Mouse (Mus musculus) heart, postnatal 0 days (tissue): ENCODE results near the gene Phtf1. TPM values are rescaled to one million over a fixed set of nuclear protein-coding genes. Genes with fewer than 3 reads are reported as not detected.

Experiments
- ATAC-seq: fragments of 200-750 bp; cut with Nextera tagmentation; 2 replicates; pipeline ENCODE4 v1.8.0; 2017; ENCODE audit warnings: low read depth, moderate number of reproducible peaks, moderate library complexity; ENCODE audit not compliant: insufficient read depth
- DNase-seq: peaks from one replicate; pipeline ENCODE4 v3.0.0-alpha.2; 2016; ENCODE audit warnings: low spot score
- H3K27ac ChIP-seq: fragments of 300-500 bp; sonication (generic); 2 replicates; pipeline ENCODE4 v1.5.1; 2014; ENCODE audit warnings: low read depth, mild to moderate bottlenecking
- H3K27me3 ChIP-seq: fragments of 300-500 bp; sonication (generic); 2 replicates; pipeline ENCODE4 v1.6.1; 2014; ENCODE audit warnings: low read length, mixed read lengths; ENCODE audit not compliant: control insufficient read depth, insufficient read depth
- H3K36me3 ChIP-seq: fragments of 300-500 bp; sonication (generic); replicated peaks from 2 replicates; pipeline ENCODE4 v1.6.1; 2014; ENCODE audit warnings: low read length, mixed read lengths; ENCODE audit not compliant: control insufficient read depth, insufficient read depth
- H3K4me1 ChIP-seq: fragments of 300-500 bp; sonication (generic); 2 replicates; pipeline ENCODE4 v1.6.1; 2014; ENCODE audit warnings: antibody characterized with exemption; ENCODE audit not compliant: control insufficient read depth, insufficient read depth
- H3K4me2 ChIP-seq: fragments of 300-500 bp; sonication (generic); 2 replicates; pipeline ENCODE4 v1.6.1; 2014; ENCODE audit warnings: low read depth, mild to moderate bottlenecking, low read length, moderate library complexity
- H3K4me3 ChIP-seq: fragments of 300-500 bp; sonication (generic); 2 replicates; pipeline ENCODE4 v1.5.1; 2014; ENCODE audit warnings: low read depth, low read length
- H3K9ac ChIP-seq: fragments of 300-500 bp; sonication (generic); replicated peaks from 2 replicates; pipeline ENCODE4 v1.6.1; 2014; ENCODE audit warnings: low read depth, low read length, mixed read lengths
- H3K9me3 ChIP-seq: fragments of 300-500 bp; sonication (generic); replicated peaks from 2 replicates; pipeline ENCODE4 v1.6.1; 2016; ENCODE audit warnings: low read length; ENCODE audit not compliant: control insufficient read depth
- CTCF ChIP-seq: IDR thresholded peaks from 2 replicates; pipeline ENCODE4 v1.5.1; 2016; ENCODE audit warnings: antibody characterized with exemption, control low read depth, low read depth
- EP300 ChIP-seq: IDR thresholded peaks from 2 replicates; pipeline ENCODE4 v1.6.1; 2016; ENCODE audit warnings: antibody characterized with exemption, low read depth
- WGBS: fragments of 180-500 bp; shearing (Covaris S2); extraction: QIAGEN DNeasy Blood & Tissue Kit; methylation state at CpG from one replicate; pipeline ENCODE4 v1.1.7; 2014; 5-methylcytosine and 5-hydroxymethylcytosine counted together
- polyA plus RNA-seq: library from polyadenylated mRNA; unstranded; fragments of >200 nt; fragmentation: Nextera tagmentation; extraction: Ambion mirVana; gene quantifications from 2 replicates; pipeline ENCODE4 v1.2.1, GENCODE M21; 2015
- total RNA-seq: library from RNA; depleted of rRNA; stranded (reverse); fragments of >200 nt; gene quantifications from 2 replicates; pipeline ENCODE4 v1.2.3, GENCODE M21; 2014; ENCODE audit warnings: low replicate concordance

Gene Phtf1
- total and polyA plus RNA-seq, 2 experiments from 2014 or later: 6.2 to 6.6 TPM

GRCm38 (mm10) chr3:103985194-103985593 is 17.3 kb downstream of the Phtf1 start:
- H3K4me2 ChIP-seq: no peak overlapping the region
- H3K4me1 ChIP-seq: no peaks in the 10 kb centered on the region
- H3K27me3 ChIP-seq: no peaks in the 10 kb centered on the region
- DNase-seq (no peak), ATAC-seq (no peak)
- H3K27ac ChIP-seq: no peak overlapping the region
- H3K36me3 ChIP-seq: peaks cover 28% of the 10 kb centered on the region
- no peaks in the 10 kb centered on the region for H3K9me3 ChIP-seq
- no peak overlapping the region for H3K9ac ChIP-seq
- H3K4me3 ChIP-seq: no peak overlapping the region
- 89% methylated on average over 2 of the region's 2 CpGs for WGBS
- TF ChIP-seq CTCF (no peak), EP300 (no peak)

GRCm38 (mm10) chr3:103987831-103988432 is 20.0 kb downstream of the Phtf1 start:
- peaks cover 55% of the 10 kb centered on the region for H3K36me3 ChIP-seq
- no peak for TF ChIP-seq EP300
- TF ChIP-seq CTCF: no peak
- no peaks in the 10 kb centered on the region for H3K27me3 ChIP-seq
- no peak overlapping the region for H3K4me3 ChIP-seq
- no peak overlapping the region for H3K27ac ChIP-seq
- no peaks in the 10 kb centered on the region for H3K4me1 ChIP-seq
- 52% methylated on average over 5 of the region's 5 CpGs for WGBS
- H3K4me2 ChIP-seq: no peak overlapping the region
- ATAC-seq (no peak), DNase-seq (no peak)
- no peaks in the 10 kb centered on the region for H3K9me3 ChIP-seq
- no peak overlapping the region for H3K9ac ChIP-seq

- H3K27ac ChIP-seq: no peak overlapping the region
- DNase-seq (no peak), ATAC-seq (no peak)
- no peaks in the 10 kb centered on the region for H3K27me3 ChIP-seq
- no peaks in the 10 kb centered on the region for H3K9me3 ChIP-seq
- no peak overlapping the region for H3K4me3 ChIP-seq
- H3K4me2 ChIP-seq: no peak overlapping the region
- no peak for TF ChIP-seq CTCF
- no peak for TF ChIP-seq EP300
- H3K9ac ChIP-seq: no peak overlapping the region
- WGBS: 65% methylated on average over 4 of the region's 4 CpGs
- H3K4me1 ChIP-seq: no peaks in the 10 kb centered on the region
- peaks cover 59% of the 10 kb centered on the region for H3K36me3 ChIP-seq
These were observed 21.4 kb downstream of the Phtf1 start for GRCm38 (mm10) chr3:103989352-103989751.

- H3K36me3 ChIP-seq: peaks cover 44% of the 10 kb centered on the region
- TF ChIP-seq CTCF (no peak), EP300 (no peak)
These were observed 23.4 kb downstream of the Phtf1 start for GRCm38 (mm10) chr3:103991271-103991670.

GRCm38 (mm10) chr3:103998724-103999123 is 30.8 kb downstream of the Phtf1 start:
- Histone ChIP-seq H3K4me1 (no peaks in the 10 kb centered on the region), H3K36me3 (peaks cover 35% of the 10 kb centered on the region), H3K27me3 (no peaks in the 10 kb centered on the region), H3K9me3 (no peaks in the 10 kb centered on the region), H3K27ac (no peak overlapping the region), H3K9ac (no peak overlapping the region), H3K4me2 (no peak overlapping the region), H3K4me3 (no peak overlapping the region)
- TF ChIP-seq EP300 (no peak), CTCF (no peak)
- WGBS: 92% methylated on average over 4 of the region's 4 CpGs
- DNase-seq (no peak), ATAC-seq (no peak)

More at GRCm38 (mm10) chr3:103991271-103991670, 23.4 kb downstream of the Phtf1 start:
- WGBS: 89% methylated on average over 3 of the region's 3 CpGs
- H3K4me3 ChIP-seq: no peak overlapping the region
- H3K27me3 ChIP-seq: no peaks in the 10 kb centered on the region
- no peaks in the 10 kb centered on the region for H3K4me1 ChIP-seq
- H3K27ac ChIP-seq: no peak overlapping the region
- no peak overlapping the region for H3K4me2 ChIP-seq
- H3K9ac ChIP-seq: no peak overlapping the region
- no peaks in the 10 kb centered on the region for H3K9me3 ChIP-seq
- ATAC-seq: no peak
- DNase-seq: no peak
